Mouse (Mus musculus) hindbrain, embryonic 13.5 days (tissue): ENCODE measurements at regions not wholly inside any gene's neighbourhood (a gene's known extent, or its start where the extent isn't known, plus 50 kb on each side); places are given as distances from the start of the nearest gene placed in this dataset.
A peak's percentile ranks its signal among the peaks of the same experiment; 100 is the strongest.

ENCODE experiments used
- ATAC-seq: fragments of 200-750 bp; cut with Nextera tagmentation; 2 replicates; pipeline ENCODE4 v1.8.0; 2017; ENCODE audit warnings: moderate TSS enrichment; ENCODE audit not compliant: low FRiP score
- H3K27ac ChIP-seq: fragments of 300-500 bp; sonication (generic); 2 replicates; pipeline ENCODE4 v1.5.1; 2015; ENCODE audit warnings: inconsistent platforms, mild to moderate bottlenecking, moderate library complexity
- H3K27me3 ChIP-seq: fragments of 300-500 bp; sonication (generic); 2 replicates; pipeline ENCODE4 v1.6.1; 2015; ENCODE audit warnings: mild to moderate bottlenecking, inconsistent platforms
- H3K36me3 ChIP-seq: fragments of 300-500 bp; sonication (generic); 2 replicates; pipeline ENCODE4 v1.6.1; 2015; ENCODE audit warnings: mild to moderate bottlenecking, inconsistent platforms
- H3K4me1 ChIP-seq: fragments of 300-500 bp; sonication (generic); replicated peaks from 2 replicates; pipeline ENCODE4 v1.6.1; 2015; ENCODE audit warnings: inconsistent platforms
- H3K4me2 ChIP-seq: fragments of 300-500 bp; sonication (generic); 2 replicates; pipeline ENCODE4 v1.6.1; 2015; ENCODE audit warnings: inconsistent platforms, mild to moderate bottlenecking, moderate library complexity
- H3K4me3 ChIP-seq: fragments of 300-500 bp; sonication (generic); 2 replicates; pipeline ENCODE4 v1.5.1; 2015; ENCODE audit warnings: mild to moderate bottlenecking, inconsistent platforms
- H3K9ac ChIP-seq: fragments of 300-500 bp; sonication (generic); 2 replicates; pipeline ENCODE4 v1.6.1; 2015; ENCODE audit warnings: mild to moderate bottlenecking, inconsistent platforms
- H3K9me3 ChIP-seq: fragments of 300-500 bp; sonication (generic); 2 replicates; pipeline ENCODE4 v1.6.1; 2016; ENCODE audit warnings: inconsistent platforms
- WGBS: fragments of 180-500 bp; shearing (Covaris S2); methylation state at CpG from one replicate; pipeline ENCODE4 v1.1.7; 2015; 5-methylcytosine and 5-hydroxymethylcytosine counted together

- H3K9ac ChIP-seq = no peak overlapping the region
- H3K9me3 ChIP-seq = no peaks in the 10 kb centered on the region
- H3K36me3 ChIP-seq = no peaks in the 10 kb centered on the region
- H3K27ac ChIP-seq = no peak overlapping the region
- peaks cover 26% of the 10 kb centered on the region for H3K4me1 ChIP-seq
- no peak overlapping the region for H3K4me3 ChIP-seq
- no peak for ATAC-seq
- H3K27me3 ChIP-seq = no peaks in the 10 kb centered on the region
- WGBS = 88% methylated on average over 7 of the region's 7 CpGs
- no peak overlapping the region for H3K4me2 ChIP-seq
Measured at GRCm38 (mm10) chr4:142353526-142353925, 114.3 kb upstream of the Kazn start.

- 92% methylated on average over 3 of the region's 3 CpGs for WGBS
- no peak for ATAC-seq
- Histone ChIP-seq H3K9me3 (no peaks in the 10 kb centered on the region), H3K4me1 (peaks cover 22% of the 10 kb centered on the region), H3K36me3 (no peaks in the 10 kb centered on the region), H3K27ac (no peak overlapping the region), H3K4me2 (no peak overlapping the region), H3K27me3 (no peaks in the 10 kb centered on the region), H3K9ac (no peak overlapping the region), H3K4me3 (no peak overlapping the region)
Measured at GRCm38 (mm10) chr4:142351831-142352230, 112.6 kb upstream of the Kazn start.

- no peak overlapping the region for H3K27ac ChIP-seq
- no peak overlapping the region for H3K9ac ChIP-seq
- no peak for ATAC-seq
- no peaks in the 10 kb centered on the region for H3K9me3 ChIP-seq
- no peak overlapping the region for H3K4me2 ChIP-seq
- WGBS = 95% methylated on average over 8 of the region's 8 CpGs
- peaks cover 27% of the 10 kb centered on the region for H3K4me1 ChIP-seq
- H3K36me3 ChIP-seq = no peaks in the 10 kb centered on the region
- H3K27me3 ChIP-seq = no peaks in the 10 kb centered on the region
- no peak overlapping the region for H3K4me3 ChIP-seq
Measured at GRCm38 (mm10) chr4:142350986-142351385, 111.8 kb upstream of the Kazn start.

GRCm38 (mm10) chr4:142348910-142349309, 109.7 kb upstream of the Kazn start:
- H3K27ac ChIP-seq = no peak overlapping the region
- H3K4me3 ChIP-seq = no peak overlapping the region
- no peak for ATAC-seq
- peaks cover 31% of the 10 kb centered on the region for H3K4me1 ChIP-seq
- no peaks in the 10 kb centered on the region for H3K9me3 ChIP-seq
- no peaks in the 10 kb centered on the region for H3K36me3 ChIP-seq
- no peak overlapping the region for H3K4me2 ChIP-seq
- H3K9ac ChIP-seq = no peak overlapping the region
- no peaks in the 10 kb centered on the region for H3K27me3 ChIP-seq
- 51% methylated on average over 6 of the region's 6 CpGs for WGBS

- no peak overlapping the region for H3K4me2 ChIP-seq
- H3K4me1 ChIP-seq = peaks cover 77% of the 10 kb centered on the region
- H3K4me3 ChIP-seq = no peak overlapping the region
- peak; percentile 29; the same call in 1 of the 2 replicates for ATAC-seq
- H3K27me3 ChIP-seq = no peaks in the 10 kb centered on the region
- peak overlapping the region; percentile 56 for H3K27ac ChIP-seq
- no peaks in the 10 kb centered on the region for H3K9me3 ChIP-seq
- no peak overlapping the region for H3K9ac ChIP-seq
- no peaks in the 10 kb centered on the region for H3K36me3 ChIP-seq
- WGBS = 44% methylated on average over 19 of the region's 19 CpGs
Measured at GRCm38 (mm10) chr4:142342482-142343206, 103.4 kb upstream of the Kazn start.

GRCm38 (mm10) chr4:142341305-142341704, 102.1 kb upstream of the Kazn start:
- whole genome bisulfite sequencing = 58% methylated on average over 4 of the region's 4 CpGs
- Histone ChIP-seq H3K4me2 (no peak overlapping the region), H3K36me3 (no peaks in the 10 kb centered on the region), H3K27ac (no peak overlapping the region), H3K27me3 (no peaks in the 10 kb centered on the region), H3K4me1 (peaks cover 85% of the 10 kb centered on the region), H3K9me3 (no peaks in the 10 kb centered on the region), H3K4me3 (no peak overlapping the region), H3K9ac (no peak overlapping the region)
- ATAC-seq = 0 out of 2 replicates have a peak, but pooled peaks have one; percentile 17

GRCm38 (mm10) chr4:142340057-142340456, 100.9 kb upstream of the Kazn start:
- Histone ChIP-seq H3K27me3 (no peaks in the 10 kb centered on the region), H3K9ac (no peak overlapping the region), H3K4me1 (peaks cover 77% of the 10 kb centered on the region), H3K9me3 (no peaks in the 10 kb centered on the region), H3K27ac (peak overlapping the region; percentile 9; the same call in 1 of the 2 replicates), H3K4me3 (no peak overlapping the region), H3K36me3 (no peaks in the 10 kb centered on the region), H3K4me2 (no peak overlapping the region)
- ATAC-seq = peak; percentile 39; the same call in 1 of the 2 replicates
- 3% methylated on average over 3 of the region's 3 CpGs for WGBS

- H3K27ac ChIP-seq = peak overlapping the region; percentile 69; the same call in 1 of the 2 replicates
Measured at GRCm38 (mm10) chr4:142337701-142338100, 98.5 kb upstream of the Kazn start.

GRCm38 (mm10) chr4:142336943-142337342, 97.7 kb upstream of the Kazn start:
- Histone ChIP-seq H3K9me3 (no peaks in the 10 kb centered on the region), H3K27ac (peak overlapping the region; percentile 69), H3K9ac (no peak overlapping the region), H3K4me2 (no peak overlapping the region), H3K36me3 (no peaks in the 10 kb centered on the region), H3K4me1 (peaks cover 51% of the 10 kb centered on the region), H3K4me3 (no peak overlapping the region), H3K27me3 (no peaks in the 10 kb centered on the region)
- no peak; the same call in 1 of the 2 replicates for ATAC-seq
- WGBS = 57% methylated on average over 2 of the region's 2 CpGs

More at GRCm38 (mm10) chr4:142337701-142338100, 98.5 kb upstream of the Kazn start:
- Histone ChIP-seq H3K4me1 (peaks cover 58% of the 10 kb centered on the region), H3K4me3 (no peak overlapping the region), H3K9me3 (no peaks in the 10 kb centered on the region), H3K4me2 (no peak overlapping the region), H3K36me3 (no peaks in the 10 kb centered on the region), H3K27me3 (no peaks in the 10 kb centered on the region), H3K9ac (no peak overlapping the region)
- ATAC-seq = no peak
- WGBS = 78% methylated on average over 8 of the region's 8 CpGs

- Histone ChIP-seq H3K4me3 (no peak overlapping the region), H3K27ac (no peak overlapping the region), H3K4me2 (no peak overlapping the region), H3K27me3 (no peaks in the 10 kb centered on the region), H3K9ac (no peak overlapping the region), H3K36me3 (no peaks in the 10 kb centered on the region), H3K9me3 (no peaks in the 10 kb centered on the region), H3K4me1 (peaks cover 22% of the 10 kb centered on the region)
- WGBS = 75% methylated on average over 7 of the region's 7 CpGs
- no peak for ATAC-seq
Measured at GRCm38 (mm10) chr4:142334084-142334483, 94.9 kb upstream of the Kazn start.

GRCm38 (mm10) chr4:142330599-142330998, 91.4 kb upstream of the Kazn start:
- Histone ChIP-seq H3K27ac (no peak overlapping the region), H3K9me3 (no peaks in the 10 kb centered on the region), H3K9ac (no peak overlapping the region), H3K4me1 (0 out of 2 replicates have a peak, but pooled peaks cover 3% of the 10 kb centered on the region), H3K4me2 (no peak overlapping the region), H3K36me3 (no peaks in the 10 kb centered on the region), H3K4me3 (no peak overlapping the region), H3K27me3 (no peaks in the 10 kb centered on the region)
- WGBS = 88% methylated on average over 3 of the region's 3 CpGs
- ATAC-seq = no peak

- H3K9me3 ChIP-seq = no peaks in the 10 kb centered on the region
- no peak overlapping the region for H3K4me2 ChIP-seq
- no peak overlapping the region for H3K9ac ChIP-seq
- no peaks in the 10 kb centered on the region for H3K27me3 ChIP-seq
- no peak overlapping the region for H3K4me3 ChIP-seq
- ATAC-seq = no peak
- 87% methylated on average over 2 of the region's 2 CpGs for WGBS
- H3K36me3 ChIP-seq = no peaks in the 10 kb centered on the region
- no peak overlapping the region for H3K27ac ChIP-seq
- H3K4me1 ChIP-seq = 0 out of 2 replicates have a peak, but pooled peaks cover 3% of the 10 kb centered on the region
Measured at GRCm38 (mm10) chr4:142329600-142329999, 90.4 kb upstream of the Kazn start.

GRCm38 (mm10) chr4:142326511-142326910, 87.3 kb upstream of the Kazn start:
- 88% methylated on average over 5 of the region's 5 CpGs for WGBS
- Histone ChIP-seq H3K4me1 (peaks cover 3% of the 10 kb centered on the region; the same call in 1 of the 2 replicates), H3K4me3 (no peak overlapping the region), H3K9me3 (no peaks in the 10 kb centered on the region), H3K4me2 (no peak overlapping the region), H3K9ac (no peak overlapping the region), H3K27me3 (no peaks in the 10 kb centered on the region), H3K36me3 (no peaks in the 10 kb centered on the region), H3K27ac (no peak overlapping the region)
- ATAC-seq = no peak
